Mouse (Mus musculus) lung, adult 2 months (tissue): ENCODE data around the gene Erp29.

Experiments used
- CTCF ChIP-seq: fragments of 200-500 bp; IDR thresholded peaks from 2 replicates; pipeline ENCODE4 v1.5.1; 2011; ENCODE audit warnings: mild to moderate bottlenecking, low read length, control low read depth; ENCODE audit not compliant: insufficient read depth
- POLR2A ChIP-seq: fragments of 200-500 bp; IDR thresholded peaks from 2 replicates; pipeline ENCODE4 v1.6.1; 2011; ENCODE audit warnings: low read depth, mild to moderate bottlenecking, control low read depth, low read length, borderline replicate concordance; ENCODE audit errors: extremely low read depth

GRCm38 (mm10) chr5:121451644-121452025 lies 671 bp downstream of the Erp29 start, which contains the start of gene Tmem116:
- no peak for TF ChIP-seq POLR2A
- no peak for TF ChIP-seq CTCF
